Mouse (Mus musculus) olfactory bulb, adult 2 months (tissue): ENCODE measurements around the gene Gm49711.

Source experiments
- CTCF ChIP-seq: fragments of 200-500 bp; IDR thresholded peaks from 2 replicates; pipeline ENCODE4 v1.5.1; 2012; ENCODE audit warnings: low read depth, mild to moderate bottlenecking, low read length, moderate library complexity; ENCODE audit not compliant: insufficient read depth
- POLR2A ChIP-seq: fragments of 200-500 bp; IDR thresholded peaks from 2 replicates; pipeline ENCODE4 v1.6.1; 2012; ENCODE audit warnings: mild to moderate bottlenecking, low read depth, low read length, moderate library complexity; ENCODE audit not compliant: insufficient read depth

DNA sequence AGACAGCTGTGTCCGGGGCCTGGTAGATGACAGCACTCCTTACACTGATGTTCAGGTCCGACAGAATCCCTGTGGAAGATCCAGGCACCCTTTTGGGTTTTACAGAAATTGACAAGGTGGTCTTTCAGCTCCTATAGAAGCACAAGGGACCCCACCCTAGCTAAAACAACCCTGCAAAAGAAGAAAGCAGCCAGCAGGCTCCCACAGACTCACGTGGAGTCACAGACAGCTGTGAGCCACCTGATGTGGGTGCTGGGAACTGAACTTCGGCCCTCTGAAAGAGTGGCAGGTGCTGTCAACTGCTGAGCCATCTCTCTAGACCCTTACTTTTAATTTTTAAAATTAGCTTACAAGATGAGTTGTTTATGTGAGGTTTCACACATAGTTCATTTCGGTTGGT lies 23.4 kb upstream of the Gm49711 start:
- TF ChIP-seq CTCF, result no peak
- no peak for TF ChIP-seq POLR2A
